Mouse (Mus musculus) ovary, adult 18-20 months (tissue): ENCODE data around the gene Kcnh4.
A peak's percentile ranks its signal among the peaks of the same experiment; 100 is the strongest.

ENCODE experiments used
- DNase-seq: peaks from one replicate; pipeline ENCODE4 v3.0.0; 2022; ENCODE audit warnings: low spot score, mixed read lengths

Gene Kcnh4

GRCm38 (mm10) chr11:100759611-100760233, at the start of gene Kcnh4:
Gene Kcnh4 (minus strand): TSS chr11:100759942.
- DNase-seq = no peak

- no peak for DNase-seq
Observed at GRCm38 (mm10) chr11:100806380-100807305, 46.9 kb upstream of the Kcnh4 start.

DNA sequence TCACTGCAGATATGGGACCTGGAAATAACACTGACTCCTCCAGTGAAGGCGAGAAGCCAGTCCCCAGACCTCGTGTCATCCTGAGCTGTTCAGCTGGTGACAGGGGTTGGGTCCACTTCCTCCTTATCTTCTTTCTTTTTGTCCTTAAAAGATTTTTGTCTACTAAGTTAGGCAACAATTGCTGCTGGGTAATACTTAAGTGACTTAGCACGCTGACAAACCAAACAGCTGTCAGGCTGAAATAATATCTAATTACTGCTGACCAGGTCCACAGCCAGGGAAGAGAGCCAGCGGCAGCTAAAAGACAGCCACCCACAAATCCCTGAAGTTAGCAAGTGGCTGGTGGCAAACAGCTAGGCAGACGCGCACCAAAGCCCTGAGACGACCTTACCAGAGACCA, 45.8 kb upstream of the Kcnh4 start:
- DNase-seq = no peak

GRCm38 (mm10) chr11:100804409-100804808, 44.7 kb upstream of the Kcnh4 start:
- DNase-seq = no peak

DNA sequence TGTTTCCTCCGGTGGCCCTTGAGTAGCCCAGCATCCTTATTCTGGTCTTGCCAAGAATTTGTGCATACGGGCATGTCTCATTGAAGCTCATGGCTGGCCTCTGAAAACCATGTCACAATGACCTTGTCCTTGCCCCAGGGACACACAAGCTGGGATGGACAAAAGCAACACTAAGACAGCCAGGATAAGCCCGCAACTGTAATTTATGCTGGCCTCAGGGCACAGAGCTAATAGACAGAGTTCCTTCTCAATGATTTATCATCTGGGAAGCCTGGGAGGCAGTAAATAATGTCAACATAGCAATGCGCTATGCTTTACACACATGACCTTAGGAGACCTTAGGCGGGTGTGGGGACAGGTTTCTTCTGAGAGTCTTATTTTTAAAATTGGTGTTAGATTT, 39.7 kb upstream of the Kcnh4 start:
- DNase-seq = peak; percentile 68

GRCm38 (mm10) chr11:100796585-100796984, 36.8 kb upstream of the Kcnh4 start:
- no peak for DNase-seq

DNA sequence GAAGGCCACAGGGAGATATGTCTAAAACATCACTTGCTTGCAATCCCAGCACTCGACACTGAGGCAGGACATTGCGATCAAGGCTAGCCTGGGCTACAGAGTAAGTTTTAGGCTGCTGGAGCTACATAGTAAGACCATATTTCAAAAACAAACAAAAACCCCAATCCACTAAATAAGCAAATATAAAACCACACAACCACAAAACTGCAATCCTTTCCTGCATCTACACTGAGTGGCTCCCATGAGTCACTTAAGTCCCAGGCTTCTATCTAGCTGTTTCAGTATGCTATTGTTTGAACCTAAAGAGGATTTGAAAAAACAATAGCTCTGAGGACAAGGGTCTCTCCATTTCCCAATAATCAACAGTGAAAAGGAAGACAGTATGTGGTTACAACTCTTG, 35.6 kb upstream of the Kcnh4 start:
- DNase-seq = no peak

DNA sequence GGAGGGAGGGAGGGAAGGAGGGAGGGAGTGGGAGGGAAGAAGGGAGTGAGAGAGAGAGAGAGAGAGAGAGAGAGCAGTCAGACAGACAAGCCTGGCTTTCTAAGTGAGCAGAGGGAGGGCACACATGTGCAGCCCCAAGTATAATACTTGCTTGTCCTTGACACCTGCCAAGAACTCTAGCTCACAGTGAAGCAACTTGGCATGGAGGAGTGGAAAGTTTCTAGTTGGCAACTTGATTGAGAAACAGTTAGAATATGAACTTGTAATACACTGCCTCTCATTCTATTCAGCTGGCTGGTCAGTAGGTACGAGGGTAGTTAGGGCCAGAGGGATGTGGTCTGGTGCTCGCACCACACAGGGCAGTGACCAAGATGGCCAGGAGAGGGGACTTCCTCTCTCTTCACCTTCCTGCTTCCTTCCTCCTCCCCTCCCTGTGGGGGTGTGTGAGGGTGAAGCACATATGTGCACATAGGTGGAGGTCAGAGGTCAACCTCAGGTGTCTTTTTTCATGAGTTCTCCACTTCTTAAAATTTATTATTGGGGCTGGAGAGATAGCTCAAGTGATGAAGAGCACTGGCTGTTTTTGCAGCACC, 31.8 kb upstream of the Kcnh4 start:
- DNase-seq = peak; percentile 59

- DNase-seq = peak; percentile 53
Observed at GRCm38 (mm10) chr11:100790644-100791043, 30.9 kb upstream of the Kcnh4 start.

GRCm38 (mm10) chr11:100789702-100790101, 30.0 kb upstream of the Kcnh4 start:
- no peak for DNase-seq

GRCm38 (mm10) chr11:100785774-100786173, 26.0 kb upstream of the Kcnh4 start:
- DNase-seq = no peak

DNA sequence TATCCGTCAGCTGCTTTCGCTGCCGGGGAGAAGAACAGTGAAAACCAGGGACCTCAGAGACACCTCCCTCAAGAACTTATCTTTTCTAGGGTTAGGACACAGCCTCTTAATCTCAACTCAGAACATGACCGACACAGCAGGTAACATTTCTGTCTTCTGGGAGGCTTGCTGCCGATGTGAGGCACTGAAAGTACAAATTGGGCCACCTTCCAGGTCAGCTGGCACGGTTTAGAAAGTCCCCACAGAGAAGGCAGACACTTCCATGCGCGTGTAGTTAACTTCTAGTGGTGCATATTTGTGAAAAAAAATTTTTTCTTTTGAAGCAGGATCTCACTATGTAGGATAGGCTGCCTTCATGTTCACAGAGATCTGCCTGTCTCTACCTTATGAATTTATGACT, 24.5 kb upstream of the Kcnh4 start:
- DNase-seq = no peak

DNA sequence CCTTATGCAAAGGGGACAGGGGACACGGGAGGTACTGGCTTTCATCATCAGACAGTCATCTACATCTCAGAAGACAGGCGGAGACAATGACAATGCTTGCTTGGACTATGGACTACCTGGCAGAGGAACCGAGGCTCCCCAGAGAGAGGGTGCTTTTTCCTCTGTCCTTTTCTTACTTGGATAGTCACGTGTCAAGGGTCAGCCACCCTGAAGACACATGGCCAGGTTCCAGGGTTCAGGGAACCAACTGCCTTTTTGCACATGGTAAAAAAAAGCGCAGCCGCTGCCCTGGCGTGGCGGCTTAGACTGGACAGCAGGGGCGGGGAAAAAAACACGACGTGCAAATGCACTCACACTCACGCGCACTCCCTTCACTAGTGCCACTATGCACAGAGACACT, 22.8 kb upstream of the Kcnh4 start:
- no peak for DNase-seq

- no peak for DNase-seq
Observed at GRCm38 (mm10) chr11:100781763-100782475, 22.2 kb upstream of the Kcnh4 start.

DNA sequence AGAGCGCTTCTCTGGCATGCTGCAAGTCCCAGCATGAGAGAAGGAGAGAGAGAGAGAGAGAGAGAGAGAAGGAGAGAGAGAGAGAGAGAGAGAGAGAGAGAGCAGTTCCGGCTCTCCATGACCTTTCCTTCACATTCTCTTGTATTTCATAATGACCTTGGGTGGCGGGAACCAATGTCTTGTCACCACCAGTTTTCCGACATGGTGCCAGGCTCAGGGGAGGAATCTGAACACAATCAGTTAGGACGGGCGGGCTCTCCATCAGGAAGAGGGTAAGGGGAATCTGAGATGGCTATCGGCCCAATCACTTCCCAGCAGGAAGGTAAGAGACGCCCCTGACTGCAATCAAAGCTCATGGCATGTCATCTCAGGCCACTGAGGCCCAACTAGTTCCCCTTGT, 20.5 kb upstream of the Kcnh4 start:
- no peak for DNase-seq

GRCm38 (mm10) chr11:100778069-100778468, 18.3 kb upstream of the Kcnh4 start:
- no peak for DNase-seq

DNA sequence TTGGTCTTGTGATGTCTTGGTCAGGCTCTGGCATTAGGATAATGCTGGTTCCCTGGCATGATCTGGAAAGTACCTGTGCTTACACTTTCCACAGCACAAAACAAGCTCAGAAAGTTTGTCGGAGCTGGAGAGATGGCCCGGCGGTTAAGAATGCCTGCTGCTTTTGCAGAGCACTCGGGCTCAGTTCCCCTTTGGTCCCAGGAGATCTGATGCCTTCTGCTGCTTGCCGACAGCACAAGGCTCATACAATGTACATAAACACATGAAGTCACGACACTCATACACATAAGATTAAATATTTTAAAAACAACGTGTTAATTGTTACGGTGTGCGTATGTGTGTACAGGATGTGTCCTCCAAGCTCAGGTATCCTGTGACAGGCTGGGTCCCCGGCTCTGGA, 16.2 kb upstream of the Kcnh4 start:
- DNase-seq = no peak

- DNase-seq = no peak
Observed at GRCm38 (mm10) chr11:100774261-100774660, 14.5 kb upstream of the Kcnh4 start.

GRCm38 (mm10) chr11:100770646-100771408, 11.1 kb upstream of the Kcnh4 start, which contains the start of gene Ghdc:
Gene Ghdc (minus strand): TSS chr11:100770957.
- peak; percentile 69 for DNase-seq

DNA sequence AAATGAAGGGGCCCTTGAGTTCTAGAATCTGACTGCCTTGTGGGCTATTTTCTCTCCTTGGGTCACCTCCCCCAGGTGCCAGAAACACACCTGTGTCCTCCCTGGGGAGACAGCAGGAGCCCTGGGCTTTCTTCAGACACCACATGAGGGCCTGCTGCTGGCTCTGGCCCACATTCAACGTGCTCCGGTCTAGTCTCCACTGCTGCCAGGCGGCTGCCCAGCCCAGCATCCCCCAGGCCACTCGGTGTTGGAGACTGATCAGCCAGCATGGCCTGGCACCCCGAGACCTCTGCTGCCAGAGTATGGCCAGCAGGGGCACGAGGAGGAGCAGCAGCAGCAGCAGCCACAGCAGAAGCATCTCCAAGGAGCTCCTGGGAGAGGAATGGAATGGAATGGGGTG, 10.2 kb upstream of the Kcnh4 start:
- no peak for DNase-seq

DNA sequence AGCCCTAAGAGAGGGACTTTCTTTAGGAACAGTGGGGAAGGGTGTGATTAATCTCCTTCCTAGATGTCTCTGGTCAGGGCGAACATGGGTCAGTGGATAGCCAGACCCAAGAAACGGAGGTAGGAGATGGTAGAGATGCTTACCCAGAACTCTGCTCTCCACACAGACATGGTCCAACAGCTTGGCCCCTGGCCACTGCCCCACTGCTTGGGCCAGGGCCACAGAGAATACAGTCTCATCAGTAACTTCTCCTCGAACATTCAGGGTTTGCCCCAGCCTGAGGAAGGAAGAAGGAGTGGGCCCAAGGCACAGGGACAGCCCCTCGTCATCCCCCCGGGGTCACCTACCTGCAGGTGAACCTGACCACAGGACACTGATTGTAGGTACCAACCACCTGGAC, 8.1 kb upstream of the Kcnh4 start:
- no peak for DNase-seq

- DNase-seq = no peak
Observed at GRCm38 (mm10) chr11:100766726-100767125, 7.0 kb upstream of the Kcnh4 start.
